Mouse (Mus musculus): ENCODE measurements around the gene Frmd4b. TPM values are rescaled to one million over a fixed set of nuclear protein-coding genes. Genes with fewer than 3 reads are reported as not detected.

The Frmd4b gene
- total RNA-seq, 2 experiments from 2014 or later: 31.9 to 33.9 TPM

Other genes with a start within 250 kb of the Frmd4b start
- 1 to 10 TPM; 1.1 to 2.0 TPM for gene Mitf, start 189.5 kb upstream of the Frmd4b start, total RNA-seq (2021)

Data from left cerebral cortex, postnatal 4 days (tissue).